Mouse (Mus musculus) MEL (cell line): ENCODE results near the gene Psat1. TPM values are rescaled to one million over a fixed set of nuclear protein-coding genes. Genes with fewer than 3 reads are reported as not detected.

Experiments
- DNase-seq: peaks from one replicate; pipeline ENCODE4 v3.0.0; 2011; ENCODE audit warnings: low read depth, low spot score
- H3K27ac ChIP-seq: 2 replicates; pipeline ENCODE4 v1.5.1; 2012; ENCODE audit warnings: low read depth, mild to moderate bottlenecking, control low read depth, low read length, moderate library complexity; ENCODE audit not compliant: control insufficient read depth
- H3K27me3 ChIP-seq, 2 experiments: fragments of 150-350 bp in 1 of 2; sonication (generic) in 1 of 2; 2 replicates each; pipeline ENCODE4 v1.6.1; 2012; ENCODE audit warnings: low read length in 2 of 2, mild to moderate bottlenecking in 2 of 2, improper control_type of control experiment in 1 of 2, moderate library complexity in 1 of 2; ENCODE audit not compliant: insufficient read depth in 2 of 2, control insufficient read depth in 1 of 2
- H3K36me3 ChIP-seq, 2 experiments: 2 replicates each; pipeline ENCODE4 v1.6.1; 2012 to 2014; ENCODE audit warnings: low read length in 2 of 2, improper control_type of control experiment in 1 of 2, inconsistent platforms in 1 of 2, mild to moderate bottlenecking in 1 of 2; ENCODE audit not compliant: insufficient read depth in 2 of 2, control insufficient read depth in 1 of 2
- H3K4me1 ChIP-seq, 2 experiments: fragments of 150-350 bp in 1 of 2; sonication (generic) in 1 of 2; 2 replicates each; pipeline ENCODE4 v1.6.1; 2012; ENCODE audit warnings: low read length in 2 of 2, improper control_type of control experiment in 1 of 2, mild to moderate bottlenecking in 1 of 2; ENCODE audit not compliant: insufficient read depth in 2 of 2, control insufficient read depth in 1 of 2
- H3K4me3 ChIP-seq, 2 experiments: fragments of 150-350 bp in 1 of 2; sonication (generic) in 1 of 2; 2 replicates each; pipeline ENCODE4 v1.5.1; 2012; ENCODE audit warnings: low read depth in 2 of 2, low read length in 2 of 2, mild to moderate bottlenecking in 2 of 2, moderate library complexity in 2 of 2, control low read depth in 1 of 2, improper control_type of control experiment in 1 of 2; ENCODE audit not compliant: control insufficient read depth in 1 of 2, insufficient read depth in 1 of 2
- H3K79me2 ChIP-seq: 2 replicates; pipeline ENCODE4 v1.6.1; 2012; ENCODE audit warnings: mild to moderate bottlenecking, low read length, moderate library complexity; ENCODE audit not compliant: control insufficient read depth, poor library complexity, insufficient read depth
- H3K9ac ChIP-seq: 2 replicates; pipeline ENCODE4 v1.6.1; 2012; ENCODE audit warnings: low read depth, mild to moderate bottlenecking, control low read depth, low read length, moderate library complexity; ENCODE audit not compliant: control insufficient read depth, poor library complexity, severe bottlenecking
- H3K9me3 ChIP-seq: fragments of 150-350 bp; sonication (generic); replicated peaks from 2 replicates; pipeline ENCODE4 v1.6.1; 2012; ENCODE audit warnings: mild to moderate bottlenecking, low read length, improper control_type of control experiment, moderate library complexity; ENCODE audit not compliant: insufficient read depth
- BHLHE40 ChIP-seq: IDR thresholded peaks from 2 replicates; pipeline ENCODE4 v1.6.1; 2012; ENCODE audit warnings: low read depth, mild to moderate bottlenecking, inconsistent platforms, low read length, improper control_type of control experiment, borderline replicate concordance
- CHD1 ChIP-seq: IDR thresholded peaks from 2 replicates; pipeline ENCODE4 v1.6.1; 2012; ENCODE audit warnings: low read depth, mild to moderate bottlenecking, inconsistent platforms, low read length, improper control_type of control experiment
- E2F4 ChIP-seq: IDR thresholded peaks from 2 replicates; pipeline ENCODE4 v1.6.1; 2011; ENCODE audit warnings: low read depth, low read length, improper control_type of control experiment, borderline replicate concordance
- ELF1 ChIP-seq: IDR thresholded peaks from 2 replicates; pipeline ENCODE4 v1.6.1; 2014; ENCODE audit warnings: low read depth, mild to moderate bottlenecking, inconsistent platforms, low read length, improper control_type of control experiment, moderate library complexity
- EP300 ChIP-seq, 2 experiments: IDR thresholded peaks; 2 replicates each; pipeline ENCODE4 v1.6.1; 2011; ENCODE audit warnings: improper control_type of control experiment in 2 of 2, low read length in 2 of 2, low read depth in 1 of 2, mild to moderate bottlenecking in 1 of 2
- ETS1 ChIP-seq: IDR thresholded peaks from 2 replicates; pipeline ENCODE4 v1.6.1; 2012; ENCODE audit warnings: low read depth, mild to moderate bottlenecking, inconsistent platforms, low read length, improper control_type of control experiment, moderate library complexity
- HCFC1 ChIP-seq: IDR thresholded peaks from 2 replicates; pipeline ENCODE4 v1.6.1; 2012; ENCODE audit warnings: low read depth, mild to moderate bottlenecking, inconsistent platforms, low read length, improper control_type of control experiment, moderate library complexity
- JUND ChIP-seq: IDR thresholded peaks from 2 replicates; pipeline ENCODE4 v1.6.1; 2011; ENCODE audit warnings: low read depth, mild to moderate bottlenecking, improper control_type of control experiment, low read length
- KAT2A ChIP-seq: conservative IDR thresholded peaks from 2 replicates; pipeline ENCODE4 v1.6.1; 2012; ENCODE audit warnings: low read depth, low read length, improper control_type of control experiment, inconsistent platforms
- MAX ChIP-seq: IDR thresholded peaks from 2 replicates; pipeline ENCODE4 v1.6.1; 2011; ENCODE audit warnings: low read length, improper control_type of control experiment
- MYB ChIP-seq: IDR thresholded peaks from 2 replicates; pipeline ENCODE4 v1.6.1; 2011; ENCODE audit warnings: mild to moderate bottlenecking, low read depth, low read length, improper control_type of control experiment
- NELFE ChIP-seq: IDR thresholded peaks from 2 replicates; pipeline ENCODE4 v1.6.1; 2011; ENCODE audit warnings: low read depth, low read length, improper control_type of control experiment
- POLR2A ChIP-seq, 2 experiments: IDR thresholded peaks; 2 replicates each; pipeline ENCODE4 v1.6.1; 2011 to 2012; ENCODE audit warnings: low read length in 2 of 2, mild to moderate bottlenecking in 2 of 2, control low read depth in 1 of 2, improper control_type of control experiment in 1 of 2, low read depth in 1 of 2, moderate library complexity in 1 of 2; ENCODE audit not compliant: control insufficient read depth in 1 of 2, insufficient read depth in 1 of 2, poor library complexity in 1 of 2
- POLR2AphosphoS2 ChIP-seq: IDR thresholded peaks from 2 replicates; pipeline ENCODE4 v1.6.1; 2011; ENCODE audit warnings: low read length, improper control_type of control experiment
- POLR2AphosphoS5 ChIP-seq: IDR thresholded peaks from 2 replicates; pipeline ENCODE4 v1.6.1; 2012; ENCODE audit warnings: low read depth, borderline replicate concordance, mild to moderate bottlenecking, inconsistent platforms, low read length, moderate library complexity, mixed read lengths
- RAD21 ChIP-seq: IDR thresholded peaks from 2 replicates; pipeline ENCODE4 v1.6.1; 2011; ENCODE audit warnings: mild to moderate bottlenecking, low read depth, low read length, improper control_type of control experiment
- SIN3A ChIP-seq: IDR thresholded peaks from 2 replicates; pipeline ENCODE4 v1.6.1; 2012; ENCODE audit warnings: low read length, improper control_type of control experiment, inconsistent platforms
- TAL1 ChIP-seq: IDR thresholded peaks from 2 replicates; pipeline ENCODE4 v1.6.1; 2012; ENCODE audit warnings: mild to moderate bottlenecking, inconsistent platforms, low read length, moderate library complexity, mixed read lengths
- TBP ChIP-seq: IDR thresholded peaks from 2 replicates; pipeline ENCODE4 v1.8.0; 2011; ENCODE audit warnings: low read depth, low read length, improper control_type of control experiment
- TCF12 ChIP-seq: IDR thresholded peaks from 2 replicates; pipeline ENCODE4 v1.6.1; 2014; ENCODE audit warnings: low read depth, mild to moderate bottlenecking, inconsistent platforms, low read length, improper control_type of control experiment, moderate library complexity
- UBTF ChIP-seq: IDR thresholded peaks from 2 replicates; pipeline ENCODE4 v1.6.1; 2012; ENCODE audit warnings: low read depth, mild to moderate bottlenecking, inconsistent platforms, low read length, improper control_type of control experiment, moderate library complexity, borderline replicate concordance; ENCODE audit not compliant: insufficient read depth
- ZC3H11A ChIP-seq: IDR thresholded peaks from 2 replicates; pipeline ENCODE4 v1.6.1; 2012; ENCODE audit warnings: low read depth, mild to moderate bottlenecking, inconsistent platforms, low read length, improper control_type of control experiment
- ZKSCAN1 ChIP-seq: IDR thresholded peaks from 2 replicates; pipeline ENCODE4 v1.6.1; 2012; ENCODE audit warnings: low read depth, mild to moderate bottlenecking, inconsistent platforms, low read length, improper control_type of control experiment, moderate library complexity
- ZMIZ1 ChIP-seq: IDR thresholded peaks from 2 replicates; pipeline ENCODE4 v1.6.1; 2012; ENCODE audit warnings: low read depth, mild to moderate bottlenecking, inconsistent platforms, low read length, improper control_type of control experiment, moderate library complexity
- polyA plus RNA-seq, 2 experiments: library from polyadenylated mRNA; stranded (reverse) in 1 of 2; unstranded in 1 of 2; fragments of >175 nt in 1 of 2; fragments of >200 nt in 1 of 2; gene quantifications; 2 replicates each; pipeline versions ENCODE4 v1.2.1 to v1.2.4; 2012; ENCODE audit warnings: low replicate concordance in 2 of 2, low read depth in 1 of 2; ENCODE audit not compliant: insufficient read length in 2 of 2, insufficient read depth in 1 of 2, missing spikeins in 1 of 2
- total RNA-seq: library from RNA; depleted of rRNA; stranded (reverse); fragments of 300-350 nt; gene quantifications from 2 replicates; pipeline ENCODE4 v1.2.3, GENCODE M21; 2012

The Psat1 gene
- total and polyA plus RNA-seq, 3 experiments: 201 to 552 (median 484) TPM

DNA sequence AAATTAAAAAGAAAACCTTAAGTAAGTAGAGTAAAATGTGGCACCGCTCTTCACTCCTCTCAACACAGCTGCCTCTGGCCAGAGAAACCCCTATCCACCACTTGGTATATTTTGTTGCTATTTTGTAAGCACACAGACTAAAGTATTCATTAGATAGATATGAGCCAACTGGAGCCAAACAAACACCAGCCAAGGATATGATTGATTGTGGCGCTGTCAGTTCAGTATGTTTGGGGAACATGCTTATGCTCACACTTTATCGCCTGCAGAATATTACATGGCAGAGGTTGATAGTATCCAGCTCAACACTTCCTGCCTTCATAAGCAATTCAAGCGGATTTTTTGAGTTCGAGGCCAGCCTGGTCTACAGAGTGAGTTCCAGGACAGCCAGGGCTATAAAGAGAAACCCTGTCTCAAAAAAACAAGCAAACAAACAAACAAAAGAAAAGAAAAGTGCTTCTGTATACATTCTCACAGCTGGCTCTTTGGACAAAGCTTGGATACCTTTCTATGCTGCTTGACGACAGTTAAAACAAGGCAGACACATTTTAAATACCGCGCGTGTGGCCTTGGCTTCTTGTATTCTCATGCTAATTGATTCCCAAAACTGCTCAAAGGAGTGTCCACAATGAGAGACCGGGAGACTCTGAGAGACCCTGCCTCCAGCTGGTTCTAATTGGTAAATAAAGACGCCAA is 4.6 kb downstream of the Psat1 start:
- Histone ChIP-seq H3K36me3 (no peaks in the 10 kb centered on the region), H3K9me3 (no peaks in the 10 kb centered on the region), H3K79me2 (no peaks in the 10 kb centered on the region), H3K27me3 (no peaks in the 10 kb centered on the region), H3K4me1 (no peaks in the 10 kb centered on the region), H3K4me3 (no peak overlapping the region), H3K9ac (no peak overlapping the region), H3K27ac (no peak overlapping the region)
- no peak for TF ChIP-seq ZKSCAN1
- no peak for TF ChIP-seq NELFE
- no peak for TF ChIP-seq RAD21
- no peak for TF ChIP-seq SIN3A
- TF ChIP-seq POLR2AphosphoS5: no peak
- TF ChIP-seq ZMIZ1: no peak
- no peak for TF ChIP-seq ETS1
- no peak for TF ChIP-seq ZC3H11A
- TF ChIP-seq ELF1: no peak
- no peak for TF ChIP-seq JUND
- no peak for TF ChIP-seq UBTF
- TF ChIP-seq BHLHE40: no peak
- no peak for TF ChIP-seq KAT2A
- no peak for TF ChIP-seq TBP
- TF ChIP-seq MYB: no peak
- no peak for TF ChIP-seq TAL1
- no peak for TF ChIP-seq HCFC1
- TF ChIP-seq EP300 (IDR thresholded peaks at IDR 0.05; ENCODE audit: low read depth in 1 of 2, low read length in 2 of 2): no peak
- no peak for DNase-seq

DNA sequence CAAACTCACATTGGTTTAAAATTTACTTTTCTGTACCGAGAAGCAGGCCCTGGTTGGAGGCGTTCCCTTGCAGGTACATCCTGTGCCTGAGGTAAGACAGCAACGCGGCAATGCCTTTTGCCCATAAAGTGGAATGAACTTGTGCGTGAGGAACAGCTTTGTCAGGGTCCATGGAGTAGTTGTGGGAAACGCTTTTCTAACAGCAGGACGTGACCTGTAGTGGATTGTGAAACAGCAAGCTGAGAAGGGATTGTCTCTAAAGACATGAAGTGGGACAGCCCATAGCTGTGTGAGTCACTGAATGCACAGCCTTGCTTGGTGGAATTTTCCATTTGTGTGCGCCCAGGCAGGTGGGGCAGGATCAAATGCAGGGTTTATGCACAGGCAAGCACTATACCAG is 5.7 kb downstream of the Psat1 start:
- DNase-seq: no peak

More for the DNA sequence above, 5.7 kb downstream of the Psat1 start:
- no peaks in the 10 kb centered on the region for H3K79me2 ChIP-seq
- H3K27me3 ChIP-seq: no peaks in the 10 kb centered on the region
- H3K4me3 ChIP-seq: no peak overlapping the region
- no peak overlapping the region for H3K27ac ChIP-seq
- H3K9ac ChIP-seq: no peak overlapping the region
- no peaks in the 10 kb centered on the region for H3K4me1 ChIP-seq
- H3K9me3 ChIP-seq: no peaks in the 10 kb centered on the region
- no peaks in the 10 kb centered on the region for H3K36me3 ChIP-seq
- TF ChIP-seq CHD1 (no peak), KAT2A (no peak), NELFE (no peak), TBP (no peak), MYB (no peak), ZKSCAN1 (no peak), MAX (no peak), HCFC1 (no peak), POLR2AphosphoS5 (no peak), RAD21 (no peak), TCF12 (no peak), E2F4 (no peak), POLR2AphosphoS2 (no peak), POLR2A (IDR thresholded peaks at IDR 0.05; ENCODE audit: control insufficient read depth in 1 of 2, insufficient read depth in 1 of 2, low read depth in 1 of 2, low read length in 2 of 2, poor library complexity in 1 of 2) (no peak)
